36 mouse cellular contexts compared by ENCODE assay signal in genomic region chr4:120194965-120195364, GRCm38 (mm10). TPM values are rescaled to one million over a fixed set of nuclear protein-coding genes. Genes with fewer than 3 reads are reported as not detected.
DNase-seq lines count a peak whose midpoint lies in the region; ATAC-seq lines count a peak whose summit lies in the region.
"Had no signal": no experiment of that assay in that cellular context is flagged by ENCODE, and none has a peak within 500 bp of the region (broad histone marks: within the 10 kb centered on the region; RNA-seq: fewer than 3 reads in every experiment).

No protein-coding gene starts in this region.

- no peak overlapping the region for H3K9ac ChIP-seq in heart, embryonic 11.5 days (ENCODE audit: low read depth, low read length)
- H3K9ac ChIP-seq: embryonic facial prominence, embryonic 15.5 days; forebrain, embryonic 12.5 days; forebrain, postnatal 0 days; heart, embryonic 15.5 days; intestine, embryonic 15.5 days; limb, embryonic 12.5 days; liver, embryonic 15.5 days; lung, embryonic 14.5 days; midbrain, embryonic 15.5 days; neural tube, embryonic 15.5 days; stomach, embryonic 15.5 days had no signal

- H3K27me3 ChIP-seq in heart, embryonic 11.5 days (ENCODE audit: control insufficient read depth, insufficient read depth, low read length) = peaks cover 4% of the 10 kb centered on the region; the same call in 1 of the 2 replicates
- H3K27me3 ChIP-seq: embryonic facial prominence, embryonic 15.5 days; forebrain, embryonic 12.5 days; intestine, embryonic 15.5 days; limb, embryonic 12.5 days; liver, embryonic 15.5 days; midbrain, embryonic 15.5 days; neural tube, embryonic 15.5 days; Patski; stomach, embryonic 15.5 days had no signal

- DNase-seq in adrenal gland, postnatal 10 days = peak; percentile 38
- DNase-seq in adrenal gland, adult (ENCODE audit: inconsistent age in 2 of 2, low spot score in 1 of 2) = no peak
- peak; percentile 55 for DNase-seq in gastrocnemius, postnatal 25 days
- no peak for DNase-seq in gastrocnemius, postnatal 4 days (ENCODE audit: low spot score in 2 of 2)
- peak; percentile 40 to 47 for DNase-seq in heart, adult 9 months (ENCODE audit: low spot score in 2 of 2)
- DNase-seq in adipocyte (ENCODE audit: low spot score) = peak; percentile 86
- no peak for DNase-seq in frontal cortex, postnatal 14 days (ENCODE audit: low spot score in 2 of 2)
- DNase-seq: cerebellum, adult 8-10 months; cerebellum, postnatal 25 days; forebrain, postnatal 0 days; kidney, adult 9 months; kidney, postnatal 14 days; layer of hippocampus, adult 9-11 months; lung, embryonic 14.5 days; lung, postnatal 14 days; retina, postnatal 1 day; right cerebral cortex, postnatal 14 days had no signal

- peaks cover 7% of the 10 kb centered on the region; the same call in 1 of the 2 replicates for H3K4me1 ChIP-seq in heart, embryonic 11.5 days (ENCODE audit: control insufficient read depth, insufficient read depth, low read length)
- H3K4me1 ChIP-seq: liver, embryonic 15.5 days; midbrain, embryonic 15.5 days; neural tube, embryonic 15.5 days; stomach, embryonic 15.5 days had no signal

- no peaks in the 10 kb centered on the region for H3K36me3 ChIP-seq in heart, embryonic 11.5 days (ENCODE audit: control insufficient read depth, insufficient read depth, low read length)
- H3K36me3 ChIP-seq: embryonic facial prominence, embryonic 10.5 days; embryonic facial prominence, embryonic 15.5 days; forebrain, embryonic 12.5 days; G1E; heart, embryonic 15.5 days; hindbrain, embryonic 10.5 days; intestine, embryonic 15.5 days; limb, embryonic 12.5 days; liver, embryonic 15.5 days; midbrain, embryonic 10.5 days; midbrain, embryonic 15.5 days; neural tube, embryonic 15.5 days; stomach, embryonic 15.5 days had no signal

- H3K4me3 ChIP-seq in heart, embryonic 11.5 days (ENCODE audit: low read depth, low read length) = no peak overlapping the region
- H3K4me3 ChIP-seq: embryonic facial prominence, embryonic 10.5 days; embryonic facial prominence, embryonic 15.5 days; forebrain, embryonic 12.5 days; heart, embryonic 15.5 days; hindbrain, embryonic 10.5 days; intestine, embryonic 15.5 days; limb, embryonic 12.5 days; liver, embryonic 15.5 days; midbrain, embryonic 10.5 days; midbrain, embryonic 15.5 days; neural tube, embryonic 15.5 days; stomach, embryonic 15.5 days had no signal

- H3K4me2 ChIP-seq in heart, embryonic 11.5 days = no peak overlapping the region
- H3K4me2 ChIP-seq: embryonic facial prominence, embryonic 15.5 days; forebrain, embryonic 12.5 days; heart, embryonic 15.5 days; intestine, embryonic 15.5 days; limb, embryonic 12.5 days; liver, embryonic 15.5 days; lung, embryonic 14.5 days; midbrain, embryonic 15.5 days; neural tube, embryonic 15.5 days; stomach, embryonic 15.5 days had no signal

- no peak for ATAC-seq in heart, embryonic 11.5 days (replicated peaks; ENCODE audit: insufficient number of reproducible peaks, low FRiP score, low TSS enrichment)
- ATAC-seq: forebrain, postnatal 0 days; hindbrain, embryonic 16.5 days; intestine, embryonic 15.5 days; midbrain, embryonic 15.5 days; Patski had no signal

- H3K27ac ChIP-seq in heart, embryonic 11.5 days (ENCODE audit: low read depth, low read length) = no peak overlapping the region
- H3K27ac ChIP-seq: embryonic facial prominence, embryonic 10.5 days; embryonic facial prominence, embryonic 15.5 days; forebrain, embryonic 12.5 days; heart, embryonic 15.5 days; hindbrain, embryonic 10.5 days; intestine, embryonic 15.5 days; limb, embryonic 12.5 days; liver, embryonic 15.5 days; midbrain, embryonic 10.5 days; midbrain, embryonic 15.5 days; neural tube, embryonic 15.5 days; stomach, embryonic 15.5 days had no signal

- H3K9me3 ChIP-seq in heart, embryonic 11.5 days (replicated peaks; ENCODE audit: control insufficient read depth, low read length) = no peaks in the 10 kb centered on the region
- H3K9me3 ChIP-seq: embryonic facial prominence, embryonic 10.5 days; embryonic facial prominence, embryonic 15.5 days; forebrain, embryonic 12.5 days; heart, embryonic 15.5 days; hindbrain, embryonic 10.5 days; intestine, embryonic 15.5 days; limb, embryonic 12.5 days; liver, embryonic 15.5 days; midbrain, embryonic 10.5 days; midbrain, embryonic 15.5 days; neural tube, embryonic 15.5 days; stomach, embryonic 15.5 days had no signal

RNA-seq across cellular contexts. Expression of gene Edn2, which starts 34.0 kb away (rescaled TPM):
- total RNA-seq in adrenal gland, postnatal 10 days (2021) = not detected
- total RNA-seq in gastrocnemius, postnatal 25 days (2021) = not detected
- not detected for total RNA-seq in gastrocnemius, postnatal 4 days (2021)
- 0.30 and 0.87 TPM in 2 replicates for polyA plus RNA-seq in heart, embryonic 11.5 days (2014; fragmentation: Nextera tagmentation; extraction: Ambion mirVana)
- total RNA-seq: forebrain, postnatal 0 days; G1E; left cerebral cortex, postnatal 10 days; liver, adult 2 months; megakaryocyte progenitor cell, adult 5-6 weeks had no signal
- polyA plus RNA-seq: embryonic facial prominence, embryonic 10.5 days; forebrain, embryonic 12.5 days; G1E; hindbrain, embryonic 16.5 days; liver, adult 2 months; liver, embryonic 15.5 days; midbrain, embryonic 10.5 days; Patski had no signal

Comparison
In these comparisons a context has a peak if more than half of its experiments do, and no peak if none do; other contexts are left out.
1. DNase-seq: peak in adrenal gland, postnatal 10 days (single experiment), gastrocnemius, postnatal 25 days (single experiment), heart, adult 9 months (2 of 2) and adipocyte (single experiment); none in adrenal gland, adult (0 of 2), gastrocnemius, postnatal 4 days (0 of 2) and frontal cortex, postnatal 14 days (0 of 2).